Mouse (Mus musculus) MEL (cell line): ENCODE measurements around the gene Lmtk3.
A peak's percentile ranks its signal among the peaks of the same experiment; 100 is the strongest.

Source experiments
- BHLHE40 ChIP-seq: IDR thresholded peaks from 2 replicates; pipeline ENCODE4 v1.6.1; 2012; ENCODE audit warnings: low read depth, mild to moderate bottlenecking, inconsistent platforms, low read length, improper control_type of control experiment, borderline replicate concordance
- CTCF ChIP-seq, 3 experiments: IDR thresholded peaks in 2 of 3; conservative IDR thresholded peaks in 1 of 3; 2 replicates each; pipeline ENCODE4 v1.5.1; 2011 to 2012; ENCODE audit warnings: low read length in 3 of 3, low read depth in 2 of 3, mild to moderate bottlenecking in 2 of 3, improper control_type of control experiment in 1 of 3, inconsistent platforms in 1 of 3, mixed read lengths in 1 of 3, moderate library complexity in 1 of 3; ENCODE audit not compliant: control insufficient read depth in 1 of 3, insufficient read depth in 1 of 3, poor library complexity in 1 of 3, severe bottlenecking in 1 of 3
- EP300 ChIP-seq, 2 experiments: IDR thresholded peaks; 2 replicates each; pipeline ENCODE4 v1.6.1; 2011; ENCODE audit warnings: improper control_type of control experiment in 2 of 2, low read length in 2 of 2, low read depth in 1 of 2, mild to moderate bottlenecking in 1 of 2
- GATA1 ChIP-seq: IDR thresholded peaks from 2 replicates; pipeline ENCODE4 v1.6.1; 2011; ENCODE audit warnings: low read depth, low read length, improper control_type of control experiment
- POLR2AphosphoS5 ChIP-seq: IDR thresholded peaks from 2 replicates; pipeline ENCODE4 v1.6.1; 2012; ENCODE audit warnings: low read depth, borderline replicate concordance, mild to moderate bottlenecking, inconsistent platforms, low read length, moderate library complexity, mixed read lengths
- SMC3 ChIP-seq: IDR thresholded peaks from 2 replicates; pipeline ENCODE4 v1.6.1; 2011; ENCODE audit warnings: low read depth, low read length, improper control_type of control experiment
- TBP ChIP-seq: IDR thresholded peaks from 2 replicates; pipeline ENCODE4 v1.8.0; 2011; ENCODE audit warnings: low read depth, low read length, improper control_type of control experiment
- ZNF384 ChIP-seq: IDR thresholded peaks from 2 replicates; pipeline ENCODE4 v1.6.1; 2012; ENCODE audit warnings: low read depth, mild to moderate bottlenecking, inconsistent platforms, low read length, improper control_type of control experiment

DNA sequence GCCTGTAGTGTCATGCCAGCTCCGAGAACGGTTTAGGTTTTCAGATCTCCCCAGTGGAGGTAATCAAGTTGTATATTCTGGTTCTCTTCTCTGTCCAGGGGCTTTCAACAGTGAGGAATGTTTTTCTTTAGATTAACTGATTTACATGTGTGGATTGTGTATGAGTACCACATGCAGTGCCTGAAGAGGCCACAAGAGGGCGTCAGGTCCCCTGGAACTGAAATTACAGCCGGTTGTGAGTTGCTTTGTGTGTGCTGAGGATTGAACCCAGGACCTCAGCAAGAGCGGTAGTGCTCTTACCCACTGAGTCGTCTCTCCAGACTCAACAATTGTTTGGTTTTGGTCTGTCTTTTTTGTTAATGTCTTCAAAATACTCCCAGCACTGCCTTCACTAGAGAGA, 37.0 kb upstream of the Lmtk3 start:
- TF ChIP-seq CTCF (IDR thresholded peaks at IDR 0.05 in 2 of 3, conservative IDR thresholded peaks at IDR 0.05 in 1 of 3; ENCODE audit: control insufficient read depth in 1 of 3, insufficient read depth in 1 of 3, low read depth in 2 of 3, low read length in 3 of 3, poor library complexity in 1 of 3, severe bottlenecking in 1 of 3) (peak; percentile 66 to 81 (median 77)), BHLHE40 (no peak), ZNF384 (no peak), GATA1 (no peak), EP300 (IDR thresholded peaks at IDR 0.05; ENCODE audit: low read depth in 1 of 2, low read length in 2 of 2) (no peak), TBP (no peak), POLR2AphosphoS5 (no peak), SMC3 (peak; percentile 78)
